Mouse (Mus musculus) heart, postnatal 10 days (tissue): ENCODE measurements around the gene Ghitm. TPM values are rescaled to one million over a fixed set of nuclear protein-coding genes. Genes with fewer than 3 reads are reported as not detected.
"Not testable (repeated sequence)": the region's sequence is repeated elsewhere in the genome, so short reads cannot be mapped to it uniquely, and the experiment has no call there.

ENCODE experiments used
- DNase-seq, 2 experiments: peaks; one replicate each; pipeline ENCODE4 v3.0.0; 2021
- intact Hi-C: fragments of 180-260 bp; cut with DNase I; formaldehyde crosslinking; loops from one replicate; pipeline ENCODE4 v1.15.1; 2025
- total RNA-seq, 2 experiments: library from RNA; stranded (reverse); gene quantifications; 2 replicates each; pipeline ENCODE4 v1.2.3; 2021

Gene Ghitm
- total RNA-seq, result 100 to 1,000 TPM; 503 to 525 TPM

DNA sequence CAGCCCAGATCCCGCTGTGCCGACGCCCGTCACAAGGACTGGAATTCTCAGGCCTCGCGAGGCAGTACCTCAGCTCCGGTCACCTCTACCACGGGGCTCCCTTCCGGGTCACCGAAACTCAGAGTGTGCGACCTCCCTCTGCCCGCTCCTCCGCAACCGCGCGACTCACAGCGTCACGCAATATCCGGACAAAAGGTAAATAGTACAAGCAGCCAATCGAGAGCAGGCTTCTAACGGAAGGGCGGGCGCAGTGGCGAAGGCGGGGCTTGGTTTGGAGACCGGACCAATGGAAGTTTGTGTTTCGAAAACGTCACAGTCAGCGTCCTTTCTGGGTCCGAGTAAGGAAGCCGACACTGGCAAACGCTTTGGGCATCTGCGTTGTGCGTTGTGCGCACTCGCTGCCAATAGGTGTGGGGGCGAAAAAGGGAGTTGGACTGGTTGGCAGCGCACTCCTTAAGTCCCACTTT, at the start of gene Ghitm:
Gene Ghitm (minus strand): TSS at position 146 of the 467 bp plus-strand sequence.
- DNase-seq, result peak; percentile 98
- intact Hi-C loops, result no loop called here

DNA sequence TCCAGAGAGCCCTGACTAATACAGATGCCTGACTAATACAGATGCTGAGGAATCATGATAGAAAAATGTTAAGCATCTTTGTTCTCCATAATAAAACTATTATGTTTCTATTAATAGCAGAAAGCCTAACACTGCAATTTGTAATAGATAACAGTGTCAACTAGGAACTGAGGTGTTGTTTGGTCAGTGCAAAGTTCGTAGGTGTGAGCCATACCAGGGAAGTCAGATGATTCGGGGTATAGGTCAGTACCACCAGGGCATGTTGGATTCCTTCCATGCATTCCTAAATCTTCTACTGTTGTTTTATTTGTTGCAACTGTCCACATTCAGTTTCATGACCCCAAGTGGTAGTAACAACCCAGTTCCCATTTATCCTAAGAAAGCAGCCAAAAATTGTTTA, 49.8 kb upstream of the Ghitm start:
- no peak for DNase-seq
- intact Hi-C loops, result no loop called here

DNA sequence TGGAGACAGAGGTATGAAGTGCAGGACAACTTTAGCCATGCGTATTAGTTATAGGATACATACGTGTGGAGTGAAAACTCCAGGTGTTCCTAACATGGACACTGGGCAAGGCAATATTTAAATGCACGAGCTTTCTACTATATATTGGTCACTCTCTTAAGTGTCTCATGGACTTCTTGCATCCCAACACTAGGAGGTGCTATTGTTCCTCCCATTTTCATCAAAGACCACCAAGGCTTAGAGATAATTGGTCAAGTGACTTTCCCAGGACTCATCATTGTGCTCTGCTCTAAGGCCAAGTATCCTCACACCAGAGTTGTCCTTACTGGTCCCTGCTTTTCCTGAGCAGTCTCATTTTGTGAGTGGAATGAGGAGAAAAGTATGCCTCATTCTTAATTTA, 39.4 kb upstream of the Ghitm start:
- DNase-seq, result no peak
- intact Hi-C loops, result no loop called here

DNA sequence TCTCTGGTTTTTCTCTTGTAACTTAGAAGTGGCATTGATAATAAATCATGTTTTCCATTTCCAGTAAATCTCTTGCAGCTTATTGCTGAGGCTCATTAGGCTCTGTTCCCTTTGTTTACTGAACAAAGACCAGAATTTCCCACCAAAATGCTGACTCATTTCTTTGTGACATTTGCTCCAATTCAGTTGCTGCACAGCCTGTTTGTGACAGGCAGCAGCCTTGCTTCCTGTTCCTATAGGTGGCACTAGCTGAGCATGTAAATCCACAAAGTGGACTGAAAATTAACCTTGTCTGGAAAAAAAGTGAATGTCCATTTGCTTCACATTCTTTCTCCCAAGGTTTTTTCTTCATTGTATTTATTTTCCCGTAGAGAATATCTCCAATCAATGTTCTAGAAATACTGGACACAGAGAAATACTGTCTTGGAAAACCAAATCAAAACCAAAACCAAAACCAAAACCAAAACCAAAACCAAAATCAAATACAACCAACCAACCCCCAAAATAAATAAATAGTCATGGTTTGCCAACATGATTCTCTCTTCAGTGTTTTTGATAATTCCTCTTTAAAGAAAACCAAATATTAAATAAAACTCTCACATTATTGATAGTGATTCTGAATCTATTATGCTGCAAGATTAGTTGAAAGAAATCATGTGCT, 30.3 kb upstream of the Ghitm start:
- intact Hi-C loops, result no loop called here
- peak in 1 of 2 experiments; percentile 3 for DNase-seq

DNA sequence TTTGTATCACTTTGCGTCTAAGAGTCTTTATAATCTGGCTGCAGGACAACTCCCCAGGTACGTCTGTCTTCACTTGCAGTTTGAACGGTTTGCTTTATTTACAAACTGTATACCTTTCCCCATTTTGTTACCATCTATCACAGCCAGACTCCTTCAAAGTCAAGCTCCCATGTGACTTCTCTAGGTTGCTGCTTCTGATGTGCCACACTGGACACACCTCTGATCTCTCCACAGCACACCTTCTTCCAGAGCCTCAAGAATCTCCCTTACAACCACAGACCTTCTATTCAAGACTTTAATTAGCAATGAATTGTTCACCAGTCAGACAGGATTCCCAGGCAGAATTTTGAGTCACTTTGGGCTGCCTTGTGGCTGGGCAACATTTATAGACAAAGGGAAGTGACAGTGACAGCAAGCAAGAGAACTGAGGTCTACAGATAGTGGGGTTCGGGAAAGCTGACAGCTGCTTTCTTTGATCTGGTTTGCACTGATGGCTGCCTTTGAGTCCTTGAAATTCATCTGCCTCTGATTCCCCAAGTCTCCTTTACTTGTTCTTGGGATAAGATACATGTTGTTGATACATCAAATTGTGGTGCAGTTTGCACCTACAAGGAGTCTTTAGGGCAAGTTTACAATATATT, 29.4 kb upstream of the Ghitm start:
- no peak for DNase-seq
- intact Hi-C loops, result no loop called here

DNA sequence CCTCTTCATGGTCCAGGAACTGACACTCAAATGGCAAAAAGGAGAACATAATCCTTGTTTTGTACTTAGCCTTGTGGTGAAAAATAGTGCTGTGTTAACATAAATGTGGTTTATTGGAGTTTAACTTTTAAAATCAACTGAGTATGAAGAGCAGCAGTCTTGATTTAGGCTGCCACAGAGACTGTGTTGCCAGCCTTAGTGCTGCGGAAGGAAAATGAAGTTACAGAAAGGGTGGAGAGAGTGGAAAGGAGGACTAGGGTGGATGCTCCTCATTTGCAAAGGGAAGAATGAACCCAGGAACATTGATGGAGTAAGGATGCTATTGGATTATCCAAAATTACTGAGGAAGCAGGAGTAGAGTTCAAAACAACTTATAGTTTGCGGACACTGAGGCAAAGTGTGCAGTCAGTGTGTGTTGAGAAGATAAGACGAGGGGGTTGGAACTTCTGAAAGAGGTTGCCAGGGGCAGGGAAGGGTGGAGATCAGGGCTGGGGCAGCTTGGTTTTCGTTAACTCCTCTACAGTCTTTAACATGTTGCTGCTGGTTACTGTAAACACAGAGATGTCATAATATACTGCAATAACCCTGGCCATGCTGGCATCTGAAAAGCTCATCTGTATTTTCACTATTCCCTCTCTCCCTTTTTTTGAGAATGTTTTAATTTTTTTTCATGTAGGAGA, 28.3 kb upstream of the Ghitm start:
- DNase-seq, result no peak
- intact Hi-C loops, result no loop called here

DNA sequence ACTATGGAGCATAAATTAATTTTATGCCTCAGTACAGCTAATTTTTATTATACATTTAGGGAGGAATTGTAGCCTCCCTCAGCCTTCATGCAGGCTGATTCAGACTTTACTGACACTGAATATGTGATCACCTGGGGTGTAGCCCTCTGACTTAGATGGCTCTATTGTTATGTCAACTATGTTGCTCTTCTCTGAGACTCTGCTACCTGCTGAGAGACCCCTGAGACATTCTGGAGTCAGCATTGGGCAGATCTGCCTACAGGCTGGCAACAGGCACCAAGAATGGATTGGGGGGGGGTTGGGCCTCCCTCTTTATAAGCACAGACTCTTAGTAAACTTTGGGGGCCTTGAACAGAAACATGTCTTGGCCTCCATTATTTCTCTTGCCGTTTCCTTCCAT, 19.3 kb upstream of the Ghitm start:
- intact Hi-C loops, result no loop called here
- no peak for DNase-seq

DNA sequence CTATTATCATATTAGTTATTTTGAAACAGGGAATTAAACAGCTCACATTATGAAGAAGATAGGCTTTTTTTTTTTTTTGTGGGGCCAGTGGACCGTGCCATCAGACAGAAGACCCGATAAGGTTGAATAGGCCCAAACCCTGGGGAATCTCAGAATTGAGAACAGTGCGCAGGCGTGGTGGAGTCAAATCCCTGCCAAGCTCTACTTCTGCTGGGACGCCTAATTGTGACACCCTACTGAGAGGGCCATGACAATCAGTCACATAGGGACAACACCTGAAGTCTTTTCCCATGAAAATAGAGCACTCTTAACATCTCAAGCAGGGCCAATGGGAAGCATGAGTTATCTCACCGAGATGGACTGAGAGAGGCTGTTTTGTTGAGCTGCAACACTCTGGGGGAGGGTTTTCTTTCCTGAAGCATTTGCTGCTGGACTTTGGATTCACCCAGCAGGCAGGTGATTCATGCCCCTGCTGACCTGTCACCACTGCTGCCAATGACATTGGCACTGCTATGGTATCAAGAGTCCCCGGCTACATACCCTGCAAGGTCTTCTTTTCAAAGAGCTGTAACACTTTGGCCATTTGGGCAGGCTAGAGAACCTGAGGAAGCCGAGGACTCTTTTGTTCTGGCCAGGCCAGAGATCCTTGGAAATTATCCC, 4.1 kb upstream of the Ghitm start:
- DNase-seq, result no peak
- intact Hi-C loops, result no loop called here

DNA sequence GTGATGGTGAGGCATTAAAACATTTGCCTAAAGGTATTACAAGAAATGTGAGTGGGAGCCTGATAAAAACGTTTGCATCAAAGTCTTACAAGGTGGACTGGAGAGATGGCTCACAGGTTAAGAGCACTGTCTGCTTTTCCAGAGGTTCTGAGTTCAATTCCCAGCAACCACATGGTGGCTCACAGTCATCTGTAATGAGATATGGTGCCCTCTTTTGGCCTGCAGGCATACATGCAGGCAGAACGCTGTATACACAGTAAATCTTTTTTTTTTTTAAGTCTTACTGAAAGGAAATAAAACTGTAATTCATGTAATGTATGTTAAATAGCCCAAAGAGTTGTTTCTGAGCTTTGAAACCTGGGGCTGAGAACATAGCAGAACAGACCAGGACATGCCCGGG, 2.5 kb upstream of the Ghitm start:
- intact Hi-C loops, DNase-seq: not testable (repeated sequence)

DNA sequence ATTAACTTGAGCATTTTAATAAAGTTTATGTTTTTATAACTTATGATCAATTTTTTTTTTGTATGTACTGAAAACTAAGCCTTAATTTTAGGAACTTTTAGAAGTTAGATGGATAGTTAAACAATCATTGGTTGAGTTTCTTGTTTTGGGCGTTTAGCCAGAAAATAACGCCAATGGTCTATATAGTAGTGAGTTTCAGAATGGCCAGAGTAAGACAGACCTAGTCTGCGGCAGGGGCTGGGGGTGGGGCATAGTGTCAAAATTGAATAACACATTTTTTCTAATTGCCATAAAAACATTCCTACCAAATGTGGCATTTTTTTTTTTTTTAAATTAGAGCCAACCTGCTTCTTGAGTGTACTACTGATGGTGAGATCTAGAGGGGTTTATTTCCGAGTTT, 1.0 kb upstream of the Ghitm start:
- intact Hi-C loops, result no loop called here
- no peak for DNase-seq

DNA sequence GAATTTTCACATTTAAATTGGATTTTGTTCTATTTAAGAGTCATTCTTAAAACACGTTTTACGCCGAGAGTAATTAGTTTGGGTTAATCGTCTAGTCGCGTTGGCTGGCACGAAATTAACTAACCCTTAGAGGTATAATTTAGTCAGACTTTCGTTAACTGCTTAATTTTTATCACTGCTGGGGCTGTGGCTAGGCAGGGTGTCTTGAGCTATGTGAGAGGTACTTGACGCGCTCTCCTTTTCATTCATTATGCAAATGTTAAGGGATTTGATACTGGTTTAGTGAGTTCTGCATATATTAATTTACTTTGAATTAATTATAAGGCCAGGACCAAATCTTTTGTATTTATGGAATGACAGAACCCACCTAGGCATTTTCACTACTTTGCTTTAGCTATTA, 599 bp upstream of the Ghitm start:
- DNase-seq, result no peak
- intact Hi-C loops, result no loop called here

DNA sequence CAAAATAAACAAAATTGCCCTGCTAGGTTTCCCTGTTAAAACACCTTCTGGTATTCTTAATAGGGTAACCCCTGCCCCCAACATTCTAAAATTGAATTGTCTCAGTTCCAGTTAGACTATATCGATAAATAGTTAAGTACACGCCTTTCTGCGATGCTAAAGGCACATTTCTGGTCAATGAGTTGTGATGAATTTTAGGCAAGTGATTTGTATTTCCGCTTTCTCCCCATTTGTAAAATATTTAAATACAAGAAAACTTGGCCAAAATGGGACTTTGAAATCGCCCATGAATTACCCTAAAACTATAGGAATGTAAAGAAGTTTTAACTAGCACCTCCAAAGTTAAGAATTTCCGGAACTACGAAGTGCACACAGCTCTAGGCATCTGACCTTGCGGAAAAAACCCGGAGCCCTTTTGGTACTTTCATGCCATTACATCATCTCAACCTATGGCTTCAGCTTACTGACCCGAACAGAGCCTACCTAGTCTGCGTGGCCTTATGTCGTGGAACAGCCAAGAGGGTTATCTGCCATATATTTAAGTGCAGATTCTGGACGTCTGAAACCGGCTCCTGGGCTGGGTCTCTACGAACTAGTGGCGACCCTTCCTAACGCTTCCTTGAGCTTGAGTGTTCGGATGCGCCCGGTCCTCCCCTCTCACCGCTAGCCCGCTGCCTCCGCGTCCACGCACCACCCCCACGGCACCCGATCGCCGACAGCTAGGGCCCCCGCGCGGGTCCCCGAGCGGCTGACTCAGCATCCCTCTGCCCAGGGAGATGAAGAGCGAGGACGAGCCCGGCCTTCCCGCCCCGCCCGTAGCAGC, 557 bp downstream of the Ghitm start:
- no peak for DNase-seq
- intact Hi-C loops, result loop anchor here (5.0 kb wide), 1 partner anchor 267 kb away; no protein-coding TSS in a partner anchor

DNA sequence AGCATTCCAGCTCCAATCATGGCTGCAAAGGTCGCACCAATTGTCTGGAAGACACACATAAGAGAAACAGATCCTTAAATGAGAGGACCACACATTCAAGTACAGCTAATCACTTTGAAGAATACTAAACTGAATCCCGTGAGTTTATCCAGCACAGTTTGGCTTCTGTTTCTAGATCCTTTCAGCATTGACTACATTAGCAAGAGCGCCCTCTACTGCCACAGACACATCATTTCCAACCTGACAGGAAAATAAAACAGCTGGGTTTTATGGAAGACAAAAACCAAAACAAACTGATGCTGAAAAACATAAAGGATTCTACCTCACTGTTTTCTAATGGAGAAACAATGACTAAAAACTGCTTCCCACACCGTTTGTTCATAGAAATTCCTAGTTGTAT, 7.4 kb downstream of the Ghitm start:
- peak; percentile 47 to 66 for DNase-seq
- intact Hi-C loops, result no loop called here

DNA sequence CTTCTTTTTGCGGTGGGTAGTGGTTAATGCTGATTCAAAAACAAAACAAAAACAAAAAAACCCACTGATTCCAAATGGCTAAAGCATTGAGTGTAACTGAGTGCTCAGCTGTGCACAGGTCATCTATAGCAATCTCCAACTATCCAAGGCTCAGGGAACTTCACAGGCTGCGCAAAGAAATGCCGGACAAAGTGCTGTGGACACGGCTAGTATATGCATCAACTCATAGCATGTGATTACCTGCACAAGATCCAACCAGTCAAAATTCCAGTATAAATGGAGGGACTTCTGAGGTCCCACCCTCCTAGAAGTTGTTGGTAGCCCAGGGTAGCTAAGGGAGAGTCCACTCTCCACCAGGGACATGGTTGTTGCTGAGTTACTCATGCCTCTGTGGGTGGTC, 15.8 kb downstream of the Ghitm start:
- DNase-seq, result no peak
- intact Hi-C loops, result no loop called here

DNA sequence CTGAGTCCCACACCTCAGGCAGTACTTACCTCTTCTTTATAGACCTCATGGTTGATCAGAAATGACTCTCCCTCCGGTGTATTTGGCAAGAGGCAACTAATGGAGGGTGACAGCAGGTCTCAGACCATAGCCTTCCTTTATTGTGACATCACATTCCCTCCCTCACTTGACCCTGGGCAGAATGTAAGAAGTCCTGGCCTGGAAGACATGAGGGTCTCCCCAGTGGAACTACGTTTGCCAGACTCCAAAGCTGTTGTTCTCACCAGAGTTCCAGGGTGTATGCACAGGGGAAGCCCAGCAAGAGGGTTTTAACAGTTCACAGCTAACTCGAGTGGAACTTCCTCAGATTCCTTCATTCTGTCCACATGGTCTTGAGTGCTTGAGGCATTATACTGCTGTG, 21.1 kb downstream of the Ghitm start, which contains the start of gene 2610528A11Rik:
Gene 2610528A11Rik (minus strand): TSS at position 101 of the 400 bp plus-strand sequence.
- intact Hi-C loops, result no loop called here
- no peak for DNase-seq

DNA sequence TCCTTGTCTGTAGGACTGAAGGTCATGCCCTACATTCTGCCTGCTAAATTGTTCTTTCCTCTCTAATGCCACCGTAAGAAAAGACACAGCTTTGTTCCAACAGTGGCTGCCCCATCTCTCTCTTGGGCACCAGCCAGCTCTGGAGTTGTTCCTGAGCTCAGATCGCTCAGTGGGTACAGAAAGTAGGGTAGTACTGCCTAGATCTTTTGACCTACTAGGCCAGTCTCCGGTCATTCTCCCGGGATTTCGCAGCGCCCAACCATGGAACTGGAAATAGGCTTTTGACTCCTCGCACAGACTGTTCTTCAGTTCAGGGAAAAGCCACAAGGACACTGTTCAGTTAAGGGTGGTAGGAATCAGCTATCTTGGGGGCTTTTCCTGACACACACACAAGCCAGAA, 22.1 kb downstream of the Ghitm start:
- intact Hi-C loops, result no loop called here
- DNase-seq, result no peak

DNA sequence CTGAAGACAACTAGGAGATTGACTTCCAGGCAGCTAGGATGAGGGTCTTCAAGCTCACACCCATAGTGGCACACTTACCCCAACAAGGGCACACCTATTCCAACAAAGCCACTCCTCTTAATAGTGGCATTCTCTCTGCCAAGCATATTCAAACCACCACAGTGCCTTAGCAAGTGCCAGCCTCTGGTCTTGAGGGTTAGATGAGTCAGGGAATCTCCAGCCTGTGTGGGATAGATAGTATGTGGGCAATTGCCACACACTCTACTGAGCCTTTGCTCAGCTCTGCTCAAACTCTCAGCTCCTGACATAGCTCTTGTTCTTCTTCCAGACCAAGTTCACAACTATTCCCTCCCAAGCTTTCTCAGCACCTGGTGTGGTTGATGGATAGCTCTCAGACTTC, 23.7 kb downstream of the Ghitm start:
- intact Hi-C loops, result no loop called here
- DNase-seq, result no peak

DNA sequence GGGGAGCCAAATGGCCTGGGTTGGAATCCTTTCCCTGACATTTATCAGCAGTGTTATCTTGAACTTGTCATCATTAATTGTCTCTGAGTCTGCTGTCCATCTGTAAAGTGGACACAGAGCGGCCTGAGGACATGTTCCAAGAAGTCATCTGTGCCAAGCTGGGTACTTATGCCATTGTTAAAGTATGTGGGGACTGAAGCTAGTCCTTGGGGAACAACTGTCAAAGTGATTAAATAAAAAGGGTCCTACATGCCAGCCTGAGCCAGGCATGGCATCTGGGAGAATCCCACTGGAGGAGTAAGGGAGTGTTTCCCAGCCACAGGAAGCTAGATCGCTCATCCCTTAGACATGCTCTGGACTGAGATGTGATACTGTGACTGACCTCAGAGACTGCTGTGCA, 24.6 kb downstream of the Ghitm start:
- no peak for DNase-seq
- intact Hi-C loops, result no loop called here

DNA sequence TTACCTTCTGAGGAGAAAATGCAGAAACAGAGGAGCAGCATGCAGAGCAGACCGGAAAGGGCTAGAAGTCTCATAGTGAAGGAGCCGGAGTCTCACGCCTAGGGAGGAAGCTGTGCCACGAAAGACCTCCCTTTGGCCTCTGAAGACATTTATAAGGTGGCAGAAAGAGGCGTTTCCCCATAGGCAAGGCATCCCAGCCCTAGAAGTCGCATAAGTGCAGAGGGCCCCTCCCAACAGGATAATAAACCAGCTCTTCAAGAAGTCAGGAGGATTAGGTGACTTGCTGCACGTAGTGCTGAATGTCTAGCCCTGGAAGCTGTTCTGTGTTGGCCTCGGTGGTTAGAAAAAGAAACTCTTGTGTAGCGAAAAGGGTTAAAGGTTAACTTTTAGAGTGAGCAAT, 25.1 kb downstream of the Ghitm start:
- intact Hi-C loops, result no loop called here
- DNase-seq, result no peak

DNA sequence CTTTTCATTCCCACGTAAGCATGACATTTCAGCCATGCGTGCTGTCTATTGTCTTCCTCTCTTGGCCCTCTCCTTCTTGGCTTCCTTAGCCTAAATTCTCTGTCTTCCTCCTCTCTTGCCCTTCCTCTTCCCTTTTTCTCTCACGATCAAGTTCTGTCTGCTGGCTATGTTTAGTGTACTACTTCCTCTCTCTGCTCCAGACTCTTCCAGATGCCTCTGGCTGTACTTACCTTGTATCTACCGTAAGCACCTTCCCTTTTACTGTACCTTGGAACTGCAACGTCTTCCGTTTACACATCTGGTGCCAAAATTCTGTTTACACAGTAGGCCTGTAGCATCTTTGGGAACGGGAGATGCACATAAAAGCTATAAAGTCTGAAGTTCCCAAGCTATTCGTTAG, 25.6 kb downstream of the Ghitm start:
- intact Hi-C loops, result no loop called here
- DNase-seq, result no peak

DNA sequence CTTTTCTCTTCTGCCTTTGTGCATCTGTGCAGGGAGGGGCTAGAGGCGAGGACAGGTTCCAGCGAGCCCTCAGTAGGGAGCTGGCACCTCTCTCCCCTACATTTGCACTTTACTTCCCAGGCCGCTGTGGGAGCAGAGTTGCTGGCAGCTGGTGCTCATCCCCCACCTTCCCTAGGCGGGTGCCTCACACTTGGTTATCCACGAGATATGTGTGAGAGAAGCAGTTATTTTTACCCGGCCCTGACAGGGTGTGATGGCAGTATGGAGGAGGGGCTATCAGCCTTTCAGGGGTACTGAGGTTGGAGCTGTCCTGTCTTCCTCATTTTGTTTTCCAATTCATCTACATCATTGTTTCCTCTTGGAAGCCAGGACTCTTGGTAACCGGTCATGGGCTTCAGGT, 29.2 kb downstream of the Ghitm start:
- intact Hi-C loops, result no loop called here
- peak; percentile 21 to 35 for DNase-seq
